Mouse (Mus musculus) B cell, adult 2 months (primary cell): Measurements from ENCODE around the gene Zc3hav1l.

Source experiments
- DNase-seq, 2 experiments: peaks; one replicate each; pipeline ENCODE4 v3.0.0; 2022

Gene Zc3hav1l

GRCm38 (mm10) chr6:38298761-38299401 lies at the start of gene Zc3hav1l:
Gene Zc3hav1l, minus strand, starts transcription at chr6:38299259.
- DNase-seq = peak; percentile 45 to 54

GRCm38 (mm10) chr6:38347875-38348274 lies 48.8 kb upstream of the Zc3hav1l start:
- no peak for DNase-seq

GRCm38 (mm10) chr6:38345796-38346195 lies 46.7 kb upstream of the Zc3hav1l start:
- peak; percentile 29 to 39 for DNase-seq

- DNase-seq = no peak
Measured at GRCm38 (mm10) chr6:38344006-38344670, 45.1 kb upstream of the Zc3hav1l start.

DNA sequence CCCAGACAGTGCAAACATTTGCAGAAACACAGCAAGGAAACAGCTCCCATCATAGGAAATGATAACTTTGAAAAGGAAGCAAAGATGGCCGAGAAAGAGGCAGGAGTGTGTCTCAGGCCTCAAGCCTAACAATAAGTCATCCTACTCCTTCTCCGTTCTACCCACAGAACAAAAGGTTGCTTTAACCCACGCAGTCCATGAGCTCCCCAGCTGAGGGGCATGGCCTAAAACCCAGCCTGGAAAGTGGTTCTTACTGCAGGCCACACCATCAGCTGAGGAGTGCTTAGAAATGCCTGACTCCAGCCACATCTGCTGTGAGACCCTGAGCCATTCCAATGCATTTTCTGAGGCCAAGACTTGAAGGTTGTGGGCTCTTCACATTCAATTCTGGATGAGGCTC lies 44.5 kb upstream of the Zc3hav1l start:
- no peak for DNase-seq

DNA sequence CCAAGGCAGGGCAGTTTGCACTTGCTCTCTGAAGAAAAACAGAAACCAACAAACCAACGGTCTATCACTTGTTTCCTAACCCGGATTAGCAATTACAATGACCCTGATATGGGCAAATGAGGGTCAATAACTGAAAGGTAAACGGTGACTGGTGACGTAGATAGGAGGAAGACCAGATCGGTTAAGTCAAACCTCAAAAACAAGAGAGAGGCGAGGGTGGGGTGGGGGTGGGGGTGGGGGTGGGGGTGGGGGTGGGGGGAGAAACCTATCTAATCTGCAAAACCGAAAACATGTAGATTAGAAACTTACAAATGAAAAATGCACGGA lies 43.6 kb upstream of the Zc3hav1l start:
- DNase-seq = no peak

DNA sequence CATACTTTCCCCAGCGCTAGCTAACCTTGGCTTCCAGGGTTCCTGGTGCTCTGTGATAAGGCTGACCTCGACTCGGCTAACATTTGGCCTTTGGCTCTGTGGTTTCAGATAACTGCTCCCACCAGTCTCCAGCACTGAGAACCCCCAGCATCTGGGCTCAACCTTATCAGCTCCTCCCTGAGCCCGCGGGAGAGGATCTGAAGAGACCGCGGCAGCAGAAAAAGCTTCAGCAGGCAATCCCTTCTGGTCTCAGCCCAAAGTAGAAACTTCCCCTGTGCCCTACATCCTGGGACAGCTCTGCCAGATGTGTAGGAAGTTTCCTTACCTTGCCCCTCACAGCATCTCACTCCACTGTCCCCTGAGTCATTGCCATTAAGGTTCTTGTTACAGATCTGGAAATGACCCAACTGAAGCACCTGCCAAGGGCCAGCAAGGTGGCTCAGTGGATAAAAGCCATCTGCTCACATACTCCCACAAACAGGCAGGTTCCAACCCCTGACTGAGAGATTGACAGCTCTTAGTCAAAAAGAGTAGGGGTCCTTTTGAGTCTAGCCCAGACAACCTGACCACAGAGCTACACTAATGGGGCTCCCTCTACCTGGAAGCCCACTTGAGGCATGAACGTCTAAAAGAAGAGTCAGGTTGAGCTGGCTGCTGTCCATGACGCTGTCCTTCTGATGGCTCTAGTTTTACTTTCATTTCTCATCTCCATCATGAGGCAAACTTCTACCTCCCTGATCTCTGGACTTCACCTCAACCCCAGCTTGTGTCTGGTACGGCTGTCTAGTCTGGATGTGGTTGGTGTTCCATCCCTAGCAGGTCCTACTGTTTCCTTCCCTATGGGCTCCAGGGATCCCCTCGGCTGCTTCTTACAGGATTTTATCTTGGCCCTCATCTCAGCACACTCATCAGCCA lies 42.9 kb upstream of the Zc3hav1l start:
- peak; percentile 23 to 24 for DNase-seq

DNA sequence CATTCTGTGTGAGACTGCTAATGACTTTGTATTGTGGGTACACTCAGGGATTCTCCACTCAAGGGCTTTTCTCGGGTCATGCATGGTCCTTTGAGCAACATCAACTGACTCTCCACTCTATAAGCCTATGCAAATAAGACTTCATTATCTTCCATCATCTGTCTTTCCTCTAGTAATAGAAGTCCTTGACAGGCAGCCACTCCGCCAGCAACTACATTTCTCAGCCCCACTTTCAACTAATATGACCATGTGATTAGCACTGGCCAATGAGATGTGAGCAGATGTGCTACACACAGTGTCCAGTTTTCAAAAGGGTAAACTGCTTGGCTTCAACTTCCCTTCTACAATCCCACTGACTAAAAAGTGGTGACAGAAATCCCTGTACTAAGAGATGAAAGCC lies 40.0 kb upstream of the Zc3hav1l start:
- no peak for DNase-seq

DNA sequence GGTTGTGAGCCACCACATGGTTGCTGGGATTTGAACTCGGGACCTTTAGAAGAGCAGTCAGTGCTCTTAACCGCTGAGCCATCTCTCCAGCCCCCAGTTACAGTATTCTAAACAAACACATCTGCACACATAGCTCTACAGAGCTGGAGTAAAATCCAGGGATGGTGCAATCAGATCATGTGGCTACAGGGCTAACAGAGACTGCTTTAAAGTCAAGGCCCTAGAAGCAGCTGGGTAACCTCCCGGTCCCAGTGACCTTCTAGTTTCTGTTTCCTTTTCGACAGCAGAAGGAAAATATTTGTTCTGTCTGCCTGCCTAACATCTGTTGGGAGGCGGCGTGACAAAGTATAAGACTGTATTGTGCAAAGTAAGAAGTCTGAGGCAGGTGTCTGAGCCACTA lies 38.9 kb upstream of the Zc3hav1l start:
- DNase-seq = no peak

GRCm38 (mm10) chr6:38337166-38337705 lies 38.2 kb upstream of the Zc3hav1l start:
- peak in 1 of 2 experiments; percentile 33 for DNase-seq

- no peak for DNase-seq
Measured at GRCm38 (mm10) chr6:38335264-38335663, 36.2 kb upstream of the Zc3hav1l start.

DNA sequence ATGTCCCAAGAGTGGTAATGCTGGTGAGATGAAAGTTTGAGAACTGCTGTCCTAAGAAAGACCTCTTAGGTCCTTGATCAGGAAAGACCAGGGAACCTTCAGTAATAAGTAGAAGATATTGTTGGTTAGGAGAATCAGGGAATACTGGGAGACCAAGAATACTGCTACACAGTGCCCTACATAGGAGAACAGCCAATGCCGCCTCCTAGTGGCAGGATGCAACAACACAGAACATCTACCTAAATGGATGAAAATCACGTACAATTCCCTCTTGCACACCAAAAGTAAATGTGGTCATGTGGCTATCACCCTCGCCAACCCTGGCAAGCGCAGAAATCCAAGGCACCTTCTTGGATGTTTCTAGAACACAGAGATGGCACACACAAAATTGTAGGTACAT lies 27.5 kb upstream of the Zc3hav1l start:
- DNase-seq = peak; percentile 25 to 28

GRCm38 (mm10) chr6:38320621-38321020 lies 21.6 kb upstream of the Zc3hav1l start:
- peak; percentile 66 to 77 for DNase-seq

- no peak for DNase-seq
Measured at GRCm38 (mm10) chr6:38316050-38316449, 17.0 kb upstream of the Zc3hav1l start.

GRCm38 (mm10) chr6:38309741-38310140 lies 10.7 kb upstream of the Zc3hav1l start:
- DNase-seq = no peak

- peak; percentile 45 to 48 for DNase-seq
Measured at GRCm38 (mm10) chr6:38304981-38305380, 5.9 kb upstream of the Zc3hav1l start.

DNA sequence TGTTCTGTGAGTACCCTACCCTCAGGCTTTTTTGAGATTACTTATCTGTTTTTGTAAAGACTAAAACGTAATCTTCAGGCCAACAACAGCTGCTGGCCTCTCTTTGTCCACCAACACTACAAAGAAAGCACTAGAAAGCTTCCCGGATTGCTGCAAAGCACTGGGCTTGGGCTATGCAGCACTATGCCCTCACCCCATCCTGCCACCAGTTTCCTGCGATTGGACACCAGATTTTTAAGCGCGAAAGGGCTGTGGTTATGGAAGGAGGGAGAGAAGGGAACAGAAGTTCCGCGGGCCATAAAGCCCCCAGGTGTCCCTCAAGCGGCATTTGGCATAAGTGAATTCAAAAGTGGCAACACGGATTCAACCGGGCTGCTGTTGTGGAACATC lies 818 bp downstream of the Zc3hav1l start:
- DNase-seq = no peak

GRCm38 (mm10) chr6:38297580-38298245 lies 1.3 kb downstream of the Zc3hav1l start:
- no peak for DNase-seq

GRCm38 (mm10) chr6:38293708-38294107 lies 5.4 kb downstream of the Zc3hav1l start:
- DNase-seq = no peak

DNA sequence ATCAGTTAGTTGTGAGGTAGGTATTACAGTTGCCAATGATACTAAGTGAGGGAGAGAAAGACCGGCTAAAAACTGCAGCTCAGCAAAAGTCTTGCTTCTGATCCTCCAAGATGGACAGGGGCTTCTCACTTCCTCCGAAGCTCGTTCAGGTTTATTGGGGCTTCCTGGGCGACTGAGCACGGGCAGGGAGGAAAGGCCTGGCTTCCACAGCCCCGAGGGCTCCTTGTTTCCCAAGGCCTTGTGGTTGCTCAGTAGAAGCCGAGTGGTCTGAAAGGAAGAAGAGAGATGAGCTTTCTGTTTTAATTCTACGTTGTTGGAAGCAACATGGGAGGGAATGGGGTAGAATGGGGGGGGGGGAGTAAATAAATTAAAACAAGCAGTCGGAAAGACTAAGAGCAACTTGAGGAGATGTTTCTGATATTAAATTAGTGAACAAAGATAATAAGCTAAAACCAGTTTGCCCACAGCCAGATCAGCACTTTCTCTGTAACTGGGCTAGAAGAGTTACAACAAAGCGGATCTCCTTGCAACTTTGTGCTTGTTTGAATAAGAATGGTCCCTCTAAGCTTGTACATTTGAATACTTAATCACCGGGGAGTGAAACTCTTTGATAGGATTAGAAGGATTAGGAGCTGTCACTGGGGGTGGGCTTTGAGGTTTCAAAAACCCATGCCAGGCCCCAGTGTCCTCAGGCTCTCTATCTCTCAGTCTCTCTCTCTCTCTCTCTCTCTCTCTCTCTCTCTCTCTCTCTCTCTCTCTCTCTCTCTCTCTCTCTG lies 6.0 kb downstream of the Zc3hav1l start:
- DNase-seq = no peak

DNA sequence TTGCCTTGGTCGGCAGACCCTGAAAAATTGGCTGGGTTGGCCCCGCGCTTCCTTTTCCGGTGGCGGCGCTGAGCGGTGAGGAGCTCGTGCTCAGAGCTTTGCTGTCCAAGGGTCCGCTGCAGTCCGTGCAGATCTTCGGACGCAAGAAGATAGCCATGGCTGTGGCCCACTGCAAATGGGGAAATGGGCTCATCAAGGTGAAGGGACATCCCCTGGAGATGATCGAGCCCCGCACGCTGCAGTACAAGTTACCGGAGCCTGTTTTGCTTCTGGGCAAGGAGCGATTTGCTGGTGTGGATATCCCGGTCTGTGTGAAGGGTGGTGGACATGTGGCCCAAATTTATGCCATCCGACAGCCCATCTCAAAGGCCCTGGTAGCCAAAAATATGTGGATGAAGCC lies 14.6 kb downstream of the Zc3hav1l start:
- DNase-seq = no peak

DNA sequence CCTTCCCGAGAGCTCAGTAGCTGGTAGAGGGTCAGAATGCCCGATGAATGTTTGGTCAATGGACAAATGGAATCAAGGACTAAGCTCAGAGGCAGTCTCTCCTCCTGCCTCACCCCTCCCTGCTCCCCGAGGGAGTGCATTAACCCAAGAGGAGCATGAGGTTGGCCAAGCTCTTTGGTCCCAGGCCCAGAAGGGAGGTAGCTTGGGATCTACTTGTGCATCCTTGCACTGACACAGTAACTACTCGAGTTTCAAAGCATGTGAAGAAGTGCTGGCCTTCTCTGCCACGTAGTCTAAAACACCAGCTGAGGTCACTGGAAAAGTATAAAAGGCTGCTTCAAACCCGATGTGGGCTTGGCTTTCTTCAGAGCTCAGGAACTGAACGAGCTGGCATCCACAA lies 34.6 kb downstream of the Zc3hav1l start:
- DNase-seq = no peak
